Mouse (Mus musculus) telencephalon, adult 2 months (tissue): ENCODE data around the gene Large1.
"Not testable (repeated sequence)": the region's sequence is repeated elsewhere in the genome, so short reads cannot be mapped to it uniquely, and the experiment has no call there.

Source experiments
- DNase-seq: peaks from one replicate; pipeline ENCODE4 v3.0.0-alpha.2; 2011; ENCODE audit warnings: low read depth, low spot score

The Large1 gene

GRCm38 (mm10) chr8:73353108-73353793 lies at the start of gene Large1:
TSS of gene Large1 (minus strand) at chr8:73353540.
- DNase-seq, result peak; percentile 99

GRCm38 (mm10) chr8:73400343-73400742 lies 47.0 kb upstream of the Large1 start:
- DNase-seq, result no peak

GRCm38 (mm10) chr8:73373001-73373400 lies 19.7 kb upstream of the Large1 start:
- not testable (repeated sequence) for DNase-seq

GRCm38 (mm10) chr8:73355979-73356378 lies 2.6 kb upstream of the Large1 start:
- DNase-seq, result peak; percentile 79

- DNase-seq, result peak; percentile 93
Observed at GRCm38 (mm10) chr8:73354201-73354881, 1.0 kb upstream of the Large1 start.

- no peak for DNase-seq
Observed at GRCm38 (mm10) chr8:73353794-73354179, 447 bp upstream of the Large1 start.

- DNase-seq, result no peak
Observed at GRCm38 (mm10) chr8:73352301-73353107, 836 bp downstream of the Large1 start.

- peak; percentile 56 for DNase-seq
Observed at GRCm38 (mm10) chr8:73350366-73350765, 3.0 kb downstream of the Large1 start.

- DNase-seq, result no peak
Observed at GRCm38 (mm10) chr8:73342761-73343395, 10.5 kb downstream of the Large1 start.

- no peak for DNase-seq
Observed at GRCm38 (mm10) chr8:73336845-73337244, 16.5 kb downstream of the Large1 start.

- no peak for DNase-seq
Observed at GRCm38 (mm10) chr8:73329131-73329530, 24.2 kb downstream of the Large1 start.

GRCm38 (mm10) chr8:73328056-73328455 lies 25.3 kb downstream of the Large1 start:
- DNase-seq, result no peak

- DNase-seq, result no peak
Observed at GRCm38 (mm10) chr8:73324667-73325066, 28.7 kb downstream of the Large1 start.

GRCm38 (mm10) chr8:73323591-73323990 lies 29.7 kb downstream of the Large1 start:
- no peak for DNase-seq

- not testable (repeated sequence) for DNase-seq
Observed at GRCm38 (mm10) chr8:73319500-73319899, 33.8 kb downstream of the Large1 start.

- DNase-seq, result peak; percentile 46
Observed at GRCm38 (mm10) chr8:73313911-73314310, 39.4 kb downstream of the Large1 start.

- no peak for DNase-seq
Observed at GRCm38 (mm10) chr8:73312714-73313607, 40.4 kb downstream of the Large1 start.

GRCm38 (mm10) chr8:73310471-73310870 lies 42.9 kb downstream of the Large1 start:
- peak; percentile 36 for DNase-seq

GRCm38 (mm10) chr8:73310036-73310435 lies 43.3 kb downstream of the Large1 start:
- DNase-seq, result no peak

- DNase-seq, result no peak
Observed at GRCm38 (mm10) chr8:73303907-73304306, 49.4 kb downstream of the Large1 start.

- peak; percentile 32 for DNase-seq
Observed at GRCm38 (mm10) chr8:73302947-73303346, 50.4 kb downstream of the Large1 start.
